Mouse (Mus musculus) kidney, adult 2 months (tissue): Measurements from ENCODE around the gene Wwox.

Experiments used
- CTCF ChIP-seq: fragments of 200-500 bp; conservative IDR thresholded peaks from 2 replicates; pipeline ENCODE4 v1.5.1; 2011; ENCODE audit warnings: low read depth, mild to moderate bottlenecking, control low read depth, low read length, moderate library complexity, mixed read lengths; ENCODE audit not compliant: insufficient read depth, insufficient read length
- POLR2A ChIP-seq: fragments of 200-500 bp; IDR thresholded peaks from one replicate; pipeline ENCODE4 v1.6.1; 2011; ENCODE audit warnings: low read depth, low read length, control low read depth

- TF ChIP-seq CTCF (no peak), POLR2A (no peak)
Measured at GRCm38 (mm10) chr8:114990865-114991613, 551.6 kb downstream of the Wwox start.
